Comparison of ENCODE assay signal across 8 mouse cellular contexts in genomic region chr5:72203734-72204073, GRCm38 (mm10). TPM values are rescaled to one million over a fixed set of nuclear protein-coding genes. Genes with fewer than 3 reads are reported as not detected.
DNase-seq lines count a peak whose midpoint lies in the region; ATAC-seq and TF ChIP-seq lines count a peak whose summit lies in the region.

No protein-coding gene starts in this region.

- ATAC-seq in G1E (ENCODE audit: extremely low read depth, insufficient number of reproducible peaks, low FRiP score, poor library complexity, severe bottlenecking): no peak

- H3K27ac ChIP-seq in macrophage: peak overlapping the region; percentile 55

- H3K27me3 ChIP-seq in G1E (ENCODE audit: insufficient read depth, low read length): no peaks in the 10 kb centered on the region

- H3K79me2 ChIP-seq in macrophage (ENCODE audit: inconsistent target): peaks cover 43% of the 10 kb centered on the region

- peaks cover 38% of the 10 kb centered on the region for H3K4me1 ChIP-seq in G1E (ENCODE audit: insufficient read depth, low read depth, low read length)

- WGBS in macrophage (ENCODE audit: missing documents): under 1% methylated on average over 10 of the region's 10 CpGs

- DNase-seq in adrenal gland, postnatal 14 days: peak; percentile 29
- DNase-seq in adrenal gland, postnatal 10 days: no peak
- DNase-seq in G1E (ENCODE audit: low spot score): no peak
- peak; percentile 61 for DNase-seq in gonadal fat pad, adult 2 months (ENCODE audit: low read depth)
- no peak for DNase-seq in urinary bladder, postnatal 10 days (ENCODE audit: low spot score)
- no peak for DNase-seq in spleen, postnatal 10 days (ENCODE audit: low spot score in 2 of 2)
- DNase-seq in adrenal gland, adult (ENCODE audit: inconsistent age in 2 of 2, low spot score in 1 of 2): no peak

- peaks cover 18% of the 10 kb centered on the region for H3K36me3 ChIP-seq in G1E (replicated peaks)
- H3K36me3 ChIP-seq in macrophage (ENCODE audit: inconsistent target): no peaks in the 10 kb centered on the region

- H3K4me3 ChIP-seq in G1E (ENCODE audit: low read depth, low read length) (peak overlapping the region; percentile 74), macrophage (ENCODE audit: inconsistent target) (peak overlapping the region; percentile 79)

- TF ChIP-seq CTCF in G1E (IDR thresholded peaks at IDR 0.05; ENCODE audit: low read depth, low read length): no peak

- no peaks in the 10 kb centered on the region for H3K9me3 ChIP-seq in G1E (replicated peaks)

RNA-seq across cellular contexts. Expression of gene Commd8, which starts 35.7 kb away (rescaled TPM):
- 59.9 and 73.3 TPM in 2 replicates for total RNA-seq in adrenal gland, postnatal 14 days (2021)
- 10 to 100 TPM; 53.9 to 61.9 TPM for total RNA-seq in adrenal gland, postnatal 10 days (2021)
- total RNA-seq in G1E (2014; fragmentation: Nextera tagmentation) (70.9 and 81.8 TPM in 2 replicates), G1E (2017) (118 and 144 TPM in 2 replicates)
- polyA plus RNA-seq in G1E (2012) (4.9 and 8.6 TPM in 2 replicates), macrophage (2018) (80.1 to 106 TPM (median 93.1 TPM) in 3 replicates)
- polyA plus RNA-seq in gonadal fat pad, adult 2 months (2012; rRNA removed): 6.5 and 7.9 TPM in 2 replicates
- total RNA-seq in macrophage (2018; cell fraction: chromatin; rRNA removed): 10 to 100 TPM; 16.9 to 62.7 (median 34.1) TPM
- total RNA-seq in macrophage (2018; cell fraction: cytosol; rRNA removed): 100 to 1,000 TPM in 12 of 26 experiments, 10 to 100 TPM in 14; 59.2 to 118 (median 98.0) TPM
- total RNA-seq in macrophage (2018; cell fraction: nucleus; rRNA removed): 10 to 100 TPM; 24.0 to 62.5 (median 41.5) TPM

Comparison
In these comparisons a context has a peak if more than half of its experiments do, and no peak if none do; other contexts are left out.
1. DNase-seq: peak in adrenal gland, postnatal 14 days (single experiment) and gonadal fat pad, adult 2 months (single experiment); none in adrenal gland, postnatal 10 days (single experiment), G1E (single experiment), urinary bladder, postnatal 10 days (single experiment), spleen, postnatal 10 days (0 of 2) and adrenal gland, adult (0 of 2).